In the genomic region with DNA sequence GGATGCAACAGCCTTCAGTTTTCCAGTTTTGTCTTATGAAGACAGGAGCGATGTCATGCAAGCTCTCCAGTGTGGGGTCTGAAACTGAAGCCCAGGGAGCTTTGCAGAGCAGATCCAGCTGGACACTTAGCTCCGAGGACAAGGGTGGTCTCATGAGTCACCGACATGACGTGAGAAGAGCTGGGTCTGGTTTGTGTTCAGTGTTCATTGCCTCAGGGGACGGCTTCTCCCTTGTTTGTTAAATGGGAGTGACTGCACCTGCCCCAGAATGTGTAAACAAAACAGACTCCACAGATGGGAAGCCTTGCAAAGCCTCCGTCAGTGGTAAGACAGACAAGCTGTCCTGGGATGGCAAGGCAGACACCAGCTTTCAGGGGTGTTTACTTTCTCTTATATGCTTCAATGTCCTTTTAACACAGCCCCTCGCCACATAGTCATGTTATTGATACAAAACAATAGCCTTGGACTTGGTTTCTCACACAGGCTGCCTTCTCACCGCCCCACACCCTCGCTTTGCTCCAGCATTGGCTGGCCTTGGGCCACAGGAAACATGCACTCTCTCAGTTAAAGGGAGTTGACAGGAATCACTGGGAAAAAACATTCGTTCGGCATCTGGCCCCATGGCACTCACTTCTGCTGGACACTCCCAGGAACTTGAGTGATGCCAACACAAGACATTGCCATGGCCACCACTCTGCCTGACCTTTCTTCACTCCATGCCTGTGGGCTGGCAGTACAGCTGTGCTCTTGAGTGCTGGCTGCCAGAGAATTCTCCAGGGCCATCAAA, we compare ENCODE assay signal across 12 mouse cellular contexts. TPM values are rescaled to one million over a fixed set of nuclear protein-coding genes. Genes with fewer than 3 reads are reported as not detected.
A peak's percentile ranks its signal among the peaks of the same experiment; 100 is the strongest.
DNase-seq lines count a peak whose midpoint lies in the region; ATAC-seq lines count a peak whose summit lies in the region.
"Had no signal": no experiment of that assay in that cellular context is flagged by ENCODE, and none has a peak within 500 bp of the region (broad histone marks: within the 10 kb centered on the region; RNA-seq: fewer than 3 reads in every experiment).

No protein-coding gene starts in this region.

- peaks cover 3% of the 10 kb centered on the region; the same call in 1 of the 2 replicates for H3K4me1 ChIP-seq in kidney, embryonic 16.5 days (ENCODE audit: insufficient read depth, low read length)
- peaks cover 13% of the 10 kb centered on the region; the same call in 1 of the 2 replicates for H3K4me1 ChIP-seq in heart, embryonic 12.5 days (replicated peaks)

- no peaks in the 10 kb centered on the region for H3K36me3 ChIP-seq in kidney, embryonic 16.5 days (ENCODE audit: insufficient read depth, low read length)
- no peaks in the 10 kb centered on the region for H3K36me3 ChIP-seq in heart, embryonic 12.5 days
- H3K36me3 ChIP-seq: forebrain, embryonic 15.5 days had no signal

- H3K27me3 ChIP-seq in kidney, embryonic 16.5 days (ENCODE audit: insufficient read depth, low read length), result no peaks in the 10 kb centered on the region
- H3K27me3 ChIP-seq in heart, embryonic 12.5 days (replicated peaks), result no peaks in the 10 kb centered on the region
- H3K27me3 ChIP-seq: forebrain, embryonic 15.5 days had no signal

- 55% methylated on average over 11 of the region's 11 CpGs for WGBS in kidney, embryonic 16.5 days
- 37% methylated on average over 11 of the region's 11 CpGs for WGBS in heart, embryonic 12.5 days

- DNase-seq in kidney, adult 9 months, result no peak
- DNase-seq in adrenal gland, postnatal 36 days, result peak; percentile 13 to 31
- peak; percentile 35 for DNase-seq in lung, postnatal 10 days
- DNase-seq in adipocyte (ENCODE audit: low spot score), result no peak
- no peak for DNase-seq in right cerebral cortex, postnatal 4 days
- DNase-seq: kidney, adult 11 months; thymus, postnatal 25 days had no signal

- no peak overlapping the region for H3K27ac ChIP-seq in kidney, embryonic 16.5 days (ENCODE audit: low read length)
- H3K27ac ChIP-seq in heart, embryonic 12.5 days (ENCODE audit: poor library complexity, severe bottlenecking), result no peak overlapping the region
- H3K27ac ChIP-seq: forebrain, embryonic 15.5 days had no signal

- no peaks in the 10 kb centered on the region for H3K9me3 ChIP-seq in kidney, embryonic 16.5 days (ENCODE audit: low read length)
- no peaks in the 10 kb centered on the region for H3K9me3 ChIP-seq in heart, embryonic 12.5 days (replicated peaks)
- H3K9me3 ChIP-seq: forebrain, embryonic 15.5 days had no signal

- H3K9ac ChIP-seq in kidney, embryonic 16.5 days (replicated peaks; ENCODE audit: low read length), result no peak overlapping the region
- no peak overlapping the region for H3K9ac ChIP-seq in heart, embryonic 12.5 days
- H3K9ac ChIP-seq: forebrain, embryonic 15.5 days had no signal

- H3K4me3 ChIP-seq in kidney, embryonic 16.5 days (ENCODE audit: low read length), result no peak overlapping the region
- no peak overlapping the region for H3K4me3 ChIP-seq in heart, embryonic 12.5 days
- H3K4me3 ChIP-seq: forebrain, embryonic 15.5 days had no signal

- peak; percentile 57; the same call in 1 of the 2 replicates for ATAC-seq in kidney, embryonic 16.5 days (ENCODE audit: low FRiP score, low TSS enrichment)
- peak; percentile 72 for ATAC-seq in heart, embryonic 12.5 days (ENCODE audit: insufficient number of reproducible peaks, low FRiP score)
- no peak for ATAC-seq in megakaryocyte, adult 5-6 weeks (ENCODE audit: poor library complexity, severe bottlenecking)
- ATAC-seq: forebrain, embryonic 15.5 days had no signal

- H3K4me2 ChIP-seq in kidney, embryonic 16.5 days (replicated peaks; ENCODE audit: low read depth, low read length), result no peak overlapping the region
- H3K4me2 ChIP-seq in heart, embryonic 12.5 days, result peak overlapping the region; percentile 31
- H3K4me2 ChIP-seq: forebrain, embryonic 15.5 days had no signal

RNA-seq across cellular contexts. Expression of a gene that starts 44.3 kb away (rescaled TPM):
- polyA plus RNA-seq in kidney, embryonic 16.5 days (2015; fragmentation: Nextera tagmentation; extraction: Ambion mirVana), result 13.7 and 15.8 TPM in 2 replicates
- not detected for total RNA-seq in adrenal gland, postnatal 36 days (2021)
- 0.42 TPM in 1 of 2 replicates, not detected in the other for polyA plus RNA-seq in heart, embryonic 12.5 days (2016; fragmentation: Nextera tagmentation; extraction: Ambion mirVana)
- not detected in 2 replicates for total RNA-seq in megakaryocyte, adult 5-6 weeks (2015)
- not detected in 2 replicates for total RNA-seq in megakaryocyte, adult 5-6 weeks (2017)
- total RNA-seq: CH12.LX had no signal
- polyA plus RNA-seq: forebrain, embryonic 15.5 days had no signal

Comparison
In these comparisons a context has a peak if more than half of its experiments do, and no peak if none do; other contexts are left out.
1. DNase-seq: peak in adrenal gland, postnatal 36 days (2 of 2) and lung, postnatal 10 days (single experiment); none in kidney, adult 9 months (single experiment), adipocyte (single experiment) and right cerebral cortex, postnatal 4 days (single experiment).